Comparison of ENCODE assay signal across 9 mouse cellular contexts in the genomic region with DNA sequence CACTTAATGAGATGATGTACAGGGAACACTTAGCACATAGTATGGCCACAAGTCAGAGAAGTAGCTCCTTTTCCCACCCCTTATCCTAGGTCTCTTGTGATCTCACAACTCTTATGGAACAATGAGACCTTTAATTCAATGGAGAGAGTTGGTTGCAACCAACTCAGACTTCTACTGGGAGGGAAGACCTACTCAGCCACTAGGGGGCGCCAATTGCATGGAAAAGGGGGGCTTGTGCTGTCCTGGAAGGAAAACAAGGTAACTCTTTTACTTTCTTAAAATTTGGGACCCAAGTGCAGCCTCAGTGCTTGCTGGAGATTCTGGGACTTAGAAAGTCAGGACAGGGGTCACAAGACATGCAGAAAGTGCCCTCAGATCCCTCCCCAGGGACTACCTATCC.
DNase-seq lines count a peak whose midpoint lies in the region; ATAC-seq lines count a peak whose summit lies in the region.
"Had no signal": no experiment of that assay in that cellular context is flagged by ENCODE, and none has a peak within 500 bp of the region (broad histone marks: within the 10 kb centered on the region; RNA-seq: fewer than 3 reads in every experiment).

No protein-coding gene starts in this region.

- DNase-seq in cerebellum, adult 11 months = peak; percentile 53
- DNase-seq in R1 (ENCODE audit: low read depth, low spot score) = peak; percentile 55
- DNase-seq in cerebellum, postnatal 14 days = peak; percentile 78 to 88
- DNase-seq in heart, adult 9 months (ENCODE audit: low spot score in 2 of 2) = peak; percentile 17 to 39
- DNase-seq in layer of hippocampus, postnatal 25 days (ENCODE audit: extremely low spot score in 1 of 2, low spot score in 1 of 2) = peak; percentile 75 to 91
- peak; percentile 72 for DNase-seq in mesoderm, embryonic 11.5 days (ENCODE audit: low read depth, low spot score)
- DNase-seq: liver, embryonic 13.5 days had no signal

- H3K9ac ChIP-seq in stomach, embryonic 14.5 days (replicated peaks; ENCODE audit: low read depth, low read length) = no peak overlapping the region
- H3K9ac ChIP-seq: liver, embryonic 13.5 days had no signal

- H3K27ac ChIP-seq in stomach, embryonic 14.5 days (ENCODE audit: low read length) = no peak overlapping the region
- H3K27ac ChIP-seq: liver, embryonic 13.5 days had no signal

- no peak for ATAC-seq in cerebellum, adult (ENCODE audit: insufficient number of reproducible peaks, low FRiP score, low TSS enrichment)
- 0 out of 2 replicates have a peak, but pooled peaks have one; percentile 49 for ATAC-seq in stomach, embryonic 14.5 days (ENCODE audit: insufficient number of reproducible peaks, insufficient read depth, low FRiP score, low read depth)

- H3K36me3 ChIP-seq in stomach, embryonic 14.5 days (ENCODE audit: control insufficient read depth, insufficient read depth, low read length) = no peaks in the 10 kb centered on the region
- H3K36me3 ChIP-seq: liver, embryonic 13.5 days had no signal

- no peak overlapping the region for H3K4me2 ChIP-seq in stomach, embryonic 14.5 days (replicated peaks; ENCODE audit: low read depth, low read length)
- H3K4me2 ChIP-seq: liver, embryonic 13.5 days had no signal

- no peak overlapping the region for H3K4me3 ChIP-seq in stomach, embryonic 14.5 days (ENCODE audit: low read depth, low read length)
- H3K4me3 ChIP-seq: liver, embryonic 13.5 days had no signal

- H3K27me3 ChIP-seq in stomach, embryonic 14.5 days (ENCODE audit: control insufficient read depth, insufficient read depth, low read length) = no peaks in the 10 kb centered on the region
- H3K27me3 ChIP-seq: liver, embryonic 13.5 days had no signal

- no peaks in the 10 kb centered on the region for H3K9me3 ChIP-seq in stomach, embryonic 14.5 days (ENCODE audit: control insufficient read depth, low read depth, low read length)
- H3K9me3 ChIP-seq: liver, embryonic 13.5 days had no signal

- no peaks in the 10 kb centered on the region for H3K4me1 ChIP-seq in stomach, embryonic 14.5 days (ENCODE audit: control insufficient read depth, insufficient read depth, low read length)
- H3K4me1 ChIP-seq: liver, embryonic 13.5 days had no signal

- WGBS in stomach, embryonic 14.5 days = 0% methylated on average over 1 of the region's 1 CpGs

Comparison
In these comparisons a context has a peak if more than half of its experiments do, and no peak if none do; other contexts are left out.
1. DNase-seq: peak in every context shown above with its lines; median percentile 83 in cerebellum, postnatal 14 days; 83 in layer of hippocampus, postnatal 25 days; 72 in mesoderm, embryonic 11.5 days; 55 in R1; 53 in cerebellum, adult 11 months; 28 in heart, adult 9 months.